Mouse (Mus musculus) midbrain, embryonic 15.5 days (tissue): ENCODE measurements around the gene Sdk2. TPM values are rescaled to one million over a fixed set of nuclear protein-coding genes. Genes with fewer than 3 reads are reported as not detected.

Experiments
- ATAC-seq: fragments of 200-750 bp; cut with Nextera tagmentation; replicated peaks from 2 replicates; pipeline ENCODE4 v1.8.0; 2017; ENCODE audit warnings: moderate TSS enrichment
- H3K27ac ChIP-seq: fragments of 300-500 bp; sonication (generic); 2 replicates; pipeline ENCODE4 v1.5.1; 2015; ENCODE audit warnings: mild to moderate bottlenecking, inconsistent platforms
- H3K27me3 ChIP-seq: fragments of 300-500 bp; sonication (generic); replicated peaks from 2 replicates; pipeline ENCODE4 v1.6.1; 2015; ENCODE audit warnings: inconsistent platforms
- H3K36me3 ChIP-seq: fragments of 300-500 bp; sonication (generic); replicated peaks from 2 replicates; pipeline ENCODE4 v1.6.1; 2015; ENCODE audit warnings: inconsistent platforms
- H3K4me1 ChIP-seq: fragments of 300-500 bp; sonication (generic); 2 replicates; pipeline ENCODE4 v1.6.1; 2015; ENCODE audit warnings: inconsistent platforms
- H3K4me2 ChIP-seq: fragments of 300-500 bp; sonication (generic); 2 replicates; pipeline ENCODE4 v1.6.1; 2015; ENCODE audit warnings: inconsistent platforms, mild to moderate bottlenecking, moderate library complexity
- H3K4me3 ChIP-seq: fragments of 300-500 bp; sonication (generic); 2 replicates; pipeline ENCODE4 v1.5.1; 2015; ENCODE audit warnings: mild to moderate bottlenecking, inconsistent platforms
- H3K9ac ChIP-seq: fragments of 300-500 bp; sonication (generic); 2 replicates; pipeline ENCODE4 v1.6.1; 2015; ENCODE audit warnings: mild to moderate bottlenecking, inconsistent platforms
- H3K9me3 ChIP-seq: fragments of 300-500 bp; sonication (generic); 2 replicates; pipeline ENCODE4 v1.6.1; 2016; ENCODE audit warnings: inconsistent platforms
- WGBS: fragments of 180-500 bp; shearing (Covaris S2); methylation state at CpG from one replicate; pipeline ENCODE4 v1.1.7; 2015; ENCODE audit warnings: mixed read lengths; 5-methylcytosine and 5-hydroxymethylcytosine counted together
- polyA plus RNA-seq: library from polyadenylated mRNA; unstranded; fragments of >200 nt; fragmentation: Nextera tagmentation; extraction: Ambion mirVana; gene quantifications from 2 replicates; pipeline ENCODE4 v1.2.1, GENCODE M21; 2015

Gene Sdk2
- polyA plus RNA-seq, 1 experiment from 2014 or later, result 6.0 TPM

DNA sequence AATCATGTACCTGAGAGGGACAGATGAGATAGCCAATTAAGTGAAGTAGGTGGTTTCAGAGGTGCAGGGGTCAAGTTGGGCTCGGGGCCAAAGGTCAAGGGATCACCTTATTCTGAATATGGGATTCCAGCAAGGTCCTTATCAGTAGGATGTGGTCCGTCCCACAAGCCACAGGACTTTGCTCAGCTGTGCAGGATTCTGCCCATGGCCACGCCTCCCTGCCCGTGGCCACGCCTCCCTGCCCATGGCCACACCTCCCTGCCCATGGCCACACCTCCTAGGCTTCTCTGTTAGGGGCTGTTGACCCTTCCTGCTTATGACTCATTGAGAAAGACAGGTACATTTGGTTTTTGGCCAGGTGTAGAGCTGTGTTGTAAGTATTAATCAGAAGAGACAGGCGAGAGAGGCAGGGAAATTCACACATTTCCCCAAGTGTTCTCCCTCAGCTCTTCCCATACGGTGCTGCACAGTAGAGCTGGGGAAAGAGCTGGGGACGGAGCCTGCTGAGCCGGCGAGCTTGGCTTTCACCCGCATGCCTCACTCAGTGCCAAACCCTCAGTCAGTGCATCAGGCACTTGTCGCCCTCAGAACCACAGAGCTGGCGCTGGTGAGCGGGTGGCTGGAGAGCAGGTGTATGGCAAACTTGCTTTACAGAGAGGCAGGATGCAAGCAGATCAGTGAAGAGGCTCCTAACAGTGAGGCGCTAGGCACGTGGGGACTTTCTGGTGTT lies 163.6 kb downstream of the Sdk2 start:
- Histone ChIP-seq H3K4me1 (peaks cover 1% of the 10 kb centered on the region), H3K27ac (no peak overlapping the region), H3K9ac (no peak overlapping the region), H3K36me3 (no peaks in the 10 kb centered on the region), H3K9me3 (no peaks in the 10 kb centered on the region), H3K4me3 (no peak overlapping the region), H3K4me2 (no peak overlapping the region), H3K27me3 (no peaks in the 10 kb centered on the region)
- ATAC-seq, result no peak
- 79% methylated on average over 16 of the region's 16 CpGs for WGBS

- Histone ChIP-seq H3K9ac (no peak overlapping the region), H3K9me3 (no peaks in the 10 kb centered on the region), H3K4me1 (no peaks in the 10 kb centered on the region), H3K4me2 (no peak overlapping the region), H3K27ac (no peak overlapping the region), H3K36me3 (no peaks in the 10 kb centered on the region), H3K27me3 (no peaks in the 10 kb centered on the region), H3K4me3 (no peak overlapping the region)
- no peak for ATAC-seq
- WGBS, result 88% methylated on average over 7 of the region's 7 CpGs
These were observed 164.9 kb downstream of the Sdk2 start for GRCm38 (mm10) chr11:113901906-113902305.

- H3K4me3 ChIP-seq, result no peak overlapping the region
- H3K9me3 ChIP-seq, result no peaks in the 10 kb centered on the region
- H3K9ac ChIP-seq, result no peak overlapping the region
- H3K27me3 ChIP-seq, result no peaks in the 10 kb centered on the region
- H3K36me3 ChIP-seq, result no peaks in the 10 kb centered on the region
- no peak overlapping the region for H3K4me2 ChIP-seq
- no peak overlapping the region for H3K27ac ChIP-seq
- ATAC-seq, result no peak
- WGBS, result 20% methylated on average over 7 of the region's 7 CpGs
- no peaks in the 10 kb centered on the region for H3K4me1 ChIP-seq
These were observed 168.2 kb downstream of the Sdk2 start for GRCm38 (mm10) chr11:113898671-113899070.

DNA sequence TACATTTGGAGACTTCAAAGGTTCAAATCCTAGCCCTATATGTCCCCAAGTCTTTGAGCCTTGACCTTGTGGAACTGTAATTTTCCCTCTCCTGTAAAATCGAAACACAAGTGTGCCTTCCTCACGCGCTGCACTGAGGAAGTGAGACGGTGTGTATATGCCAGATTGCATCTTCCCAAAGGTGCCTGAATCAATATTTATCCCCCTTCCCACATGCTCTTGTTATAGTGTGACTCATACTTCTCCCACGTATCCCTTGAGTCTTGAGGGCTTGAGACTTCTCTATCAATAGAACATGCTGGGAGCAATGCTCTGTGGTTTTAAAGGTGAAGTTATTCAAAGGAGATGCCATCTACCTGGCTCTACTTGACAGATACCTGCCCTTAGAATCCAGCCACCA lies 170.8 kb downstream of the Sdk2 start:
- Histone ChIP-seq H3K4me3 (no peak overlapping the region), H3K27me3 (no peaks in the 10 kb centered on the region), H3K4me1 (0 out of 2 replicates have a peak, but pooled peaks cover 6% of the 10 kb centered on the region), H3K36me3 (no peaks in the 10 kb centered on the region), H3K9ac (no peak overlapping the region), H3K4me2 (no peak overlapping the region), H3K27ac (no peak overlapping the region), H3K9me3 (no peaks in the 10 kb centered on the region)
- 90% methylated on average over 5 of the region's 5 CpGs for WGBS
- ATAC-seq, result no peak

DNA sequence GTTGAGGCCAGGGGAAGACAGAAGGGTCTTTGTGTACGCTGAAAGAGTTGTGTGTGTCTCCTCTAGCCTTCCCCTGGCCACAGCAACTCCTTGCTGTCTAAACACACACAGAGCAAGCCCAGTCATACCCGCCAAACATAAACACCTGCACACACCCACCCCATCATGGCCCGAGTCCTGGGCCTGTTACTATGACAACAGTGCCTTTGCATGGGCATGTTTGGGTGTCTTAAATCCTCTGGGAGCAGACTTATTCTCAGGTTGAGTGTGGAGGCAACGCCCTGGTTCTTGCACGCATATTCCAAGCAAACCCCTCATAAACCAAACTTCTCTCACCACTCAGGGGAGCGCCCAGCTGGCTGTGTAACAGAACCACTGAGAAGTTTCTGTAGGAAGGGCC lies 173.9 kb downstream of the Sdk2 start:
- 0 out of 2 replicates have a peak, but pooled peaks cover 6% of the 10 kb centered on the region for H3K4me1 ChIP-seq
- no peak overlapping the region for H3K4me3 ChIP-seq
- no peak for ATAC-seq
- no peaks in the 10 kb centered on the region for H3K9me3 ChIP-seq
- 54% methylated on average over 6 of the region's 6 CpGs for WGBS
- no peaks in the 10 kb centered on the region for H3K27me3 ChIP-seq
- no peak overlapping the region for H3K9ac ChIP-seq
- H3K27ac ChIP-seq, result no peak overlapping the region
- H3K36me3 ChIP-seq, result no peaks in the 10 kb centered on the region
- no peak overlapping the region for H3K4me2 ChIP-seq

- Histone ChIP-seq H3K27me3 (no peaks in the 10 kb centered on the region), H3K4me1 (0 out of 2 replicates have a peak, but pooled peaks cover 6% of the 10 kb centered on the region), H3K27ac (no peak overlapping the region; the same call in 1 of the 2 replicates), H3K9me3 (no peaks in the 10 kb centered on the region), H3K36me3 (no peaks in the 10 kb centered on the region), H3K9ac (no peak overlapping the region), H3K4me3 (no peak overlapping the region), H3K4me2 (no peak overlapping the region)
- WGBS, result 45% methylated on average over 6 of the region's 6 CpGs
- ATAC-seq, result no peak
These were observed 174.8 kb downstream of the Sdk2 start for GRCm38 (mm10) chr11:113892067-113892466.

- Histone ChIP-seq H3K4me1 (0 out of 2 replicates have a peak, but pooled peaks cover 5% of the 10 kb centered on the region), H3K4me3 (no peak overlapping the region), H3K27ac (no peak overlapping the region), H3K27me3 (no peaks in the 10 kb centered on the region), H3K9me3 (no peaks in the 10 kb centered on the region), H3K36me3 (no peaks in the 10 kb centered on the region), H3K9ac (no peak overlapping the region), H3K4me2 (no peak overlapping the region)
- WGBS, result 84% methylated on average over 5 of the region's 5 CpGs
- no peak for ATAC-seq
These were observed 178.6 kb downstream of the Sdk2 start for GRCm38 (mm10) chr11:113888156-113888750.

DNA sequence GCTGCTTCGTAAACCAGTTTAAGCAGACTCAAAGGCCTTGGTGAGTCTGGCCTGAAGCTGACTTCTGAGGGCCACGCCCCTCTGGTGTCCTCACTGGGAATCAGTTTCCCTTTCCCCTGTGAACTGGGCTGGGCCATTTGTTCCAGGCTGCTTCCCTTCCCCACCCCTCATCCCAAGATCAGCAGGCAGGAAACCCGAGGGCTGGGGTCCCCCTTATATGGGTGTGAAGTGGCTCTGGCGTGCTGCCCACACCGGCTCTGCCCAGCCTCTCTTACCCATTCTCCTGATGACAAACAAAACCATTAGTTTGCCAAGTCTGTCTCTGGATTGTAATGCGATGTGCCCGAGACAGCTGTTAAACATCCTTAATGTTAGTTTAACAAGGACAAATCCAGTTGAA lies 180.5 kb downstream of the Sdk2 start:
- ATAC-seq, result no peak
- H3K4me2 ChIP-seq, result no peak overlapping the region
- H3K27me3 ChIP-seq, result no peaks in the 10 kb centered on the region
- no peak overlapping the region for H3K4me3 ChIP-seq
- H3K36me3 ChIP-seq, result no peaks in the 10 kb centered on the region
- no peaks in the 10 kb centered on the region for H3K9me3 ChIP-seq
- H3K4me1 ChIP-seq, result no peaks in the 10 kb centered on the region
- no peak overlapping the region for H3K9ac ChIP-seq
- WGBS, result 74% methylated on average over 7 of the region's 7 CpGs
- no peak overlapping the region for H3K27ac ChIP-seq

- ATAC-seq, result no peak
- Histone ChIP-seq H3K4me1 (no peaks in the 10 kb centered on the region), H3K4me2 (no peak overlapping the region), H3K27me3 (no peaks in the 10 kb centered on the region), H3K9ac (no peak overlapping the region), H3K4me3 (no peak overlapping the region), H3K9me3 (no peaks in the 10 kb centered on the region), H3K36me3 (no peaks in the 10 kb centered on the region), H3K27ac (no peak overlapping the region)
- 81% methylated on average over 11 of the region's 11 CpGs for WGBS
These were observed 181.9 kb downstream of the Sdk2 start for GRCm38 (mm10) chr11:113884962-113885361.

DNA sequence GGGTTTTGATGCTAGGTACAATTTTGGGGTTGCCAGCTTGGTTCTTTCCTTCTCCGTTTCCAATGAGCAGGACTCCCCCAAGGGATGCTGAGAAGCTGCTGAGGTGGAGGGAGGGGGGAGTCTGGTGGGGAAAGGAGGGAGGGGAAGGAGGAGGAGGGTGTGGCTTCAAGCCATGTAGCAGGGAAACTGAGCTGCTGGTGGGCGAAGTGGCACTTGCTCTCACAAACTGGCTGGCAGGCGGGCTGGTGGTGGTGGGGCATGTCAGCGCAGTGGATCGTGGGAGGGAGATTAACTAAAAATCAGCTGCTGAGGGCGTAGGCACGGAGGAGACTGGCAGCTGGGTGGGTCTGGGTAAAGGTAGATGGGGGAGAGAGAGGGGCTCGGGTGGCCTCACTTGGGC lies 183.8 kb downstream of the Sdk2 start:
- H3K4me1 ChIP-seq, result no peaks in the 10 kb centered on the region
- no peaks in the 10 kb centered on the region for H3K36me3 ChIP-seq
- H3K9ac ChIP-seq, result no peak overlapping the region
- H3K27me3 ChIP-seq, result no peaks in the 10 kb centered on the region
- H3K27ac ChIP-seq, result no peak overlapping the region
- no peak for ATAC-seq
- WGBS, result 62% methylated on average over 8 of the region's 8 CpGs
- no peak overlapping the region for H3K4me3 ChIP-seq
- H3K9me3 ChIP-seq, result no peaks in the 10 kb centered on the region
- no peak overlapping the region for H3K4me2 ChIP-seq

GRCm38 (mm10) chr11:113881864-113882263 lies 185.0 kb downstream of the Sdk2 start:
- H3K9me3 ChIP-seq, result no peaks in the 10 kb centered on the region
- no peak overlapping the region for H3K4me3 ChIP-seq
- H3K9ac ChIP-seq, result no peak overlapping the region
- H3K27ac ChIP-seq, result no peak overlapping the region
- H3K36me3 ChIP-seq, result no peaks in the 10 kb centered on the region
- no peaks in the 10 kb centered on the region for H3K4me1 ChIP-seq
- 77% methylated on average over 6 of the region's 6 CpGs for WGBS
- no peaks in the 10 kb centered on the region for H3K27me3 ChIP-seq
- H3K4me2 ChIP-seq, result no peak overlapping the region
- no peak for ATAC-seq

GRCm38 (mm10) chr11:113867066-113867465 lies 199.8 kb downstream of the Sdk2 start:
- Histone ChIP-seq H3K27ac (no peak overlapping the region), H3K9me3 (no peaks in the 10 kb centered on the region), H3K9ac (no peak overlapping the region), H3K36me3 (no peaks in the 10 kb centered on the region), H3K27me3 (no peaks in the 10 kb centered on the region), H3K4me2 (no peak overlapping the region), H3K4me1 (no peaks in the 10 kb centered on the region; the same call in 1 of the 2 replicates), H3K4me3 (no peak overlapping the region)
- ATAC-seq, result no peak
- WGBS, result 90% methylated on average over 8 of the region's 8 CpGs

DNA sequence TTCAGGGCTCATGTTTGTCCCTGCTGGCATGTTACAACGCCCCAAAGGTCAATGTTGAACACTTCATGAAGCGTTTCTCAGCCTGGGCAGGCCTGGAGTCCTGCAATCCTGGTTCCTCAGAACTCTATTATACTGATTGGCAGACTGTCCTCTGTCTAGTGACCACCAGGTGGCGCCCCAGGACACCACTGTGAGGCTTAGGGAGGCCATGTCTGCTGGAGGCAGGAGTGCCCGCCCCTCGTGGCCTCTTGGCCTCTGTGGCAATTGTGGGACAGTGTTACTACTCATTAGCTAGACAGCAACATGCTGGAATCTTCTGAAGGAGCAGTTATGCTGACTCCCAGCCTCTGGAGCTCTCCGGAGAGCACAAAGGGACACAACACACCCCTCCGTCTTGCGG lies 201.2 kb downstream of the Sdk2 start:
- ATAC-seq, result peak; percentile 69; the same call in 1 of the 2 replicates
- 35% methylated on average over 8 of the region's 8 CpGs for WGBS
- no peak overlapping the region for H3K4me2 ChIP-seq

More for the DNA sequence above, 201.2 kb downstream of the Sdk2 start:
- H3K9ac ChIP-seq, result no peak overlapping the region
- H3K27ac ChIP-seq, result no peak overlapping the region
- H3K4me1 ChIP-seq, result no peaks in the 10 kb centered on the region; the same call in 1 of the 2 replicates
- H3K9me3 ChIP-seq, result no peaks in the 10 kb centered on the region
- no peaks in the 10 kb centered on the region for H3K36me3 ChIP-seq
- no peaks in the 10 kb centered on the region for H3K27me3 ChIP-seq
- H3K4me3 ChIP-seq, result no peak overlapping the region
